Mouse (Mus musculus): ENCODE measurements around the gene Hcn1.

The Hcn1 gene

DNA sequence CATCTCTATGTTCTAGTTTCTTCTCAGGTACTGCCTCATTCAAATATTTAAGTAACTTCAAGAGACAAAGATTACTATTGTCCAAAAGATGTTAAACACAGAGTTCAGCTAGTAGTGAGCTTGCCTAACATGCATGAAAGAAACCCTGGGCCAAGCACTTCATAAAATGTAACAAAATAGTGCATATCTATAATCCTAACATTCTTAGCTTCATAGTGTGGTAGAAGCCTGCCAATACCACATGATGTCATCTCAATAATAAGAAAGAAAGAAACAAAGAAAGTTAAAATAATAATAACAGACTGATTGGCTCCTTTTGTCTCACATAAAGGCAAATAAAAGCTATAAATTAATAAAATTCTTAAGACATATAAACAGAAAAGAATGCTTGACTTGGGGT lies 103.5 kb downstream of the Hcn1 start:
- DNase-seq (ENCODE audit: low spot score), result no peak

DNA sequence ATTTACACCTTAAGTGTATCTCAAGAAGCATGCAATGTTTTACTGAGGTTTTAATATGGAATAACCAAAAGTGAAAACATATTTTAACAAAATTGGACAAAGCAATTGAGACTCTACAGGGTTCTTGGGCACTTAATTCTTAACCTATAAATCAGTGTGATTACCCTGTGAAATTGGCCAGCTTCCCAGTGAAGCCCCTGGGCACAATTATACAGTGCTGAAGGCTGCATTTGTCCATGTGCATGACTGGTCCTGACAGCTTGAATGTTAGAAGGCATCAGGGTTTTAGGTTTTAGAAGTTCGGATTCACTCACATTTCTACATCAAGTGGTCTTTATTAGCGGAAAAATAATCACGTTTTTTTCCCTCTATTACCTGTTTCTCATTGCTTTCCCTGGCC lies 103.9 kb downstream of the Hcn1 start:
- DNase-seq (ENCODE audit: low spot score), result no peak

DNA sequence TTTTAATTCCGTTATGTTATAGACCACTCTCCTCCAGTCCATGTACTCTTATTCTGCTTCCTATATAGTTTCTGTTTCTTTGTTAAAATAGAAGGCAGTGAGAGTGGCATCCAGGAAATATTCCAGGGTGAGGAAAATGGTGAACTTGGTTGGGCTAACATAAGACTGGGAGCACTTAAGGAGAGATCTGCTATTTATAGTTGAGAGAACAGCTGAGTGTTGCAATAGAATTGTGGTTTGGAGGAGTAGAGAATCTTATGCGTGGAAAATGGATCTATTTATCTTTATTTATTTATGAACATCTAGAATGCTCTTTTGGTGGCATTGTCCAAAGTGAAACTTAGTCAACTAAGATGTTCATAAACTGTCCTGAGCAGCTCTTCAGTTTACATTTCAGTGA lies 104.4 kb downstream of the Hcn1 start:
- DNase-seq (ENCODE audit: low spot score), result no peak

DNA sequence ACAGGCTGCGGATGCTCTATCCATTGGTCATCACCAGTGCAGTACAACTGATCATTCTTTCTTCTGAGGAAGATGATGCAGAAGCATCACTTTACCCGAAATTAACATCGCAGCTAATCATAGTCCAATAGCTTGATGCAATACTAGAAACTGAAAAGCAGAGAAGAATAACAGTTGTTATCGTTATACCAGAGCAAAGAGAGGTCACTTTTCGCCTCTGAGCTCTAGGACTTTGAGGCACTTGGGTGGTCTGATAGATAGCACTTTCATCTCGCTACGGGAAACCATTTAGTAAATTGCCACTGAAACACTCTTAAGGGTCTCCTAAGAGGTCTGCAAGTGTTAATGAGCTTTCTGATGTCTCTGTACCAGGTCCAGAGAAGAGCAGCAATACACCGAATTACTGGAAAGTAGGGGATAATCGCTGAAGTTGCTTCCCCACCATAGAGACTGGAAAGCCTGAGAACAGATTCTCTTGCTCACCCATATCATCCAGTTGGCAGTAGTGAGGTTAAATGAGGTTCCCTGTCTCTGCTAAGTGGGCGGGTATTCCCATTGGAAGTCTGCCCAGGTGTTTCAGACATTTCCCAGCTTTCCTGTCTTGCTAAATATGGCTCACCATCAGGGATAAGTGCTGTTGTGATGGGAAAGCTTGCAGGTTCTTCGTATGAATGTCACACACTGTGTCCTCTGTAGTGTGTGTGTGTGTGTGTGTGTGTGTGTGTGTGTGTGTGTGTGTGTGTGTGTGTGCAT lies 105.0 kb downstream of the Hcn1 start:
- peak; percentile 61 for DNase-seq (ENCODE audit: low spot score)

DNA sequence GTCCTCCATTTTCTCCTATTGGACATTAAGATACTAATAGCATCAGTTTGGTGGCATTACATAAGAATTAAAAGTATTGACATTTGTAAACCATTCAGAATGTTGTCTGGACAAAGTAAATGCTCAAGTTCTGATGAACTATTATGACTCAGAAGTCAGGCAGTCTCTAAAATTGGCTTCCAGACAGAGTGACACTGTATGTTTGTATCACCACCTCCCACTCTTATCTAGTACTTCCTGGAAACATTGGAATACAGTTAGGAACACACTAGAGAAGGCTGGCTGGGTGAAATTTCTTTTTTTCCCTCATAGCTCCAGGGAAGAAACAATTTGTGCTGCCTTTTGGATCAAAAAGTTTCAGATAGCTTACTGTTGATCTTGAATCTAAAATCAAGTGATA lies 108.7 kb downstream of the Hcn1 start:
- peak; percentile 12 for DNase-seq (ENCODE audit: low spot score)

DNA sequence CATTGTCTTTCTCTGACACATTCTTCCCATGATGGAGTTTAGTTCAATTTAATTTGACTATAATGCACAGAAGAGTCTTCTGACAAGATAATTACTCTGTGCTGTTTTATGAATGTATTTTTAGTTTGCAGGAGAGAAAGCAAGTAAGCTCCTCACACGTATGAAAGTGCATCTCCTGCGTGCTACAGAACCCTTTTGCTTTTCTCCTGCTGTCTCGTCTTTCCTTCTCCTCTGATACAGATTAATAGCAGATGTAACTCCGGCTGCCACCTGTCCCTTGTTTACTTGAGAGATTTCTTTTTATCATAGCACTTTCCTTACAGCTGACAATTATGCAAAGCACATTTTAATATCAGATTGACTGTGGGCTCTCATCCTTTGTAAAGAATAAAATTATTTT lies 120.0 kb downstream of the Hcn1 start:
- no peak for DNase-seq (ENCODE audit: low spot score)

DNA sequence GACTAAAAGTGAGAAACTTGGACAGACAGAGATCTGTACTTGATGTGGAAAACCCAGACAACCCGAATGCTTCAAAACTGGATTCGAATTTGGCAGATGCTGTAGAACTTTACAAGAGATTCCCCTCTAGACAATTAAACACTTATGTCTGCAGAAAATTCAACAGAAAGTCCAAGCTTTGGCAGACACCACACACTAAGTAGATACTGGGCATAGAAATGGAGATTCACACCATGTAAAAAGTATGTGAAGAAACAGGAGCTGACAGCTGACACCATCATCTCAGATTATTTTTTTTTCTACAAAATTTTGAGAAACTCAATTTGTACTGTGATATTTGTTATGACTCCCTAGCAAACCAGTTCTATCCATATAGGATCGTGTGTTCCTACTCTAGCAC lies 122.0 kb downstream of the Hcn1 start:
- no peak for DNase-seq (ENCODE audit: low spot score)

DNA sequence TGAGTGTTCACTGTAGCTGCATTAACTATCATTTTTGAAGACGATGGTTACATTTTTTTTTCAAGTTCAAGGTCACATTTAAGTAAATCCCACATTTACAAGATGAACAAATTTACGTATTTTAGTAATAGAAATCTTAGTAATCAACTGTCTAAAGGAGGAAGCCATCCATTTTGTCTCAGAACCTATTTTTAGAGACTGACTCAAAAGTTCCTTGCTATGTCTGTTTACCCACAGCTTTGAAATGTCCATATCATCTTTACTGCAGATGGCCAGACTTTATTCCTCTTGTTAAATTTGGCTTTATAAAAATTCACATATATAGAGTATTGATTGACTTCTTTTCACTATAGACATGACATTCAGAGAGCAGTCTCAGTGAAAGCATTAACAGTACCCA lies 126.3 kb downstream of the Hcn1 start:
- no peak for DNase-seq (ENCODE audit: low spot score)

DNA sequence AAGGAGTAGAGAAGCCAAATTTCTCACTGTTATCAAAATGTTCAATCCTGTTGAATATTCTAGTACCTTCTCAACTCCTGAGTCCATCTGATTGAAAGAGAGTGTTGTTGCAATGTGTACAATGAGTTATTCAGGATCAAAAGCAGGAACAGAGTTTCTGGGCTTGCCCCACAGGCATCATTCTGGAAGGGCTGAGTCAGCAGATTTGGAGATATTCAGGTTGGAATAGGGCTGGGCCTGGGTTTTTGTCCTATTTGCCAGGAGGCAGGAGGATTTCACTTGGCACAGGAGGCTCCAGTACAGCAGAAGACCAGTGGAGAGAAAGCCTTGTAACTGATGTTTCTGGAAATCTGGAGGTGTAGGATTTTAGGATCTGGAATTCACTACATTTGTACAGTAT lies 130.6 kb downstream of the Hcn1 start:
- DNase-seq (ENCODE audit: low spot score), result no peak

DNA sequence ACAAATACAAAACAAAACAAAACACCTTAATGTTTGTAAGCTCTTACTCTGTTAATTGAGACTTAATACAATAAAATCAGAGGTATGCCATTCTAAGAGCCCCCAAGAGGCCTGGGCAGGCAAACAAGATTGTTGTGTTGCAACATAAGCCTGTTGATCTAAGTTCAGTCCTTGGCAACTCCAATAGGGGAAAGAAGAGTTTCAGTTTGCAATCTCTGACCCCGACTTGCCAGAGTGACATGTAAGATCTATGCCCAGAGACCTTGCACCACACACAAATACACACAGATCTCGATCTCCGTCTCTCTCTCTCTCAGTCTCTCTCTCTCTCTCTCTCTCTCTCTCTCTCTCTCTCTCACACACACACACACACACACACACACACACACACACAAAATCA lies 142.3 kb downstream of the Hcn1 start:
- no peak for DNase-seq (ENCODE audit: low spot score)

DNA sequence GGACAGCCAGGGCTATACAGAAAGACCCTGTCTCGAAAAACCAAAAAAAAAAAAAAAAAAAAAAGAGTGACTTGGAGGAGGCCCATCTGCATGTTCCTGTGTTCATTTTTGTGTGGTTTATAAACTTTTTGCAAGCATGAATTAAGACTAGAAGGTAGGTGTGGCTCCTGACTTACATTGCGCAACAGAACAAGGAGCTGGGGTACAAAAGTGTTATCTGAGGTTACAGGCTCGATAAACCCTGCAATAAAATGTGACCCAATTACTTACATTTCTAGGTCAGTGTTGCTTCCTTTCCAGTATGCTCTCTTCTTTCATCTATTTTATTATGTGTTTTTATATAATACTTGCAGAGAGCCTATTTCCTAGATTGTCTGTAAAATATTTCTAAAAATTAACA lies 143.1 kb downstream of the Hcn1 start:
- no peak for DNase-seq (ENCODE audit: low spot score)

DNA sequence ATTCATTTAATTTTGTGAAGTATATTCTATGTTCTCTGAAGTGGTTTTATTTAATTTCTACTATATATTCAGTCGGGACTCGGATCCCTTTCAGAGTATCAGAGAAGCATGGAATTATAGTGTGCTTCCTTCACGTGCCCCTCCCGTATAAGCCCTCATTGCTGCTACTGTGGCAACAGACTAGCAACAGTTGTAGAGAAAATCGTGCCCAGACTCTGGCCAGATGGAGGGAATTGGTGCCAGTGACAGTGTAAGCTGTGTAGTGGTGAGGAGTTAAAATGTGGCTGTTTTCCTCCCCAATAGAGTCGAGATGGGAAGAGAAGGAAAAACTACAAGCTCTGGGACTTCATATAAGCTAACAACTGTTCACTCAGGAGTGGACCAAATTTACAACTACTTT lies 163.4 kb downstream of the Hcn1 start:
- no peak for DNase-seq (ENCODE audit: low spot score)

DNA sequence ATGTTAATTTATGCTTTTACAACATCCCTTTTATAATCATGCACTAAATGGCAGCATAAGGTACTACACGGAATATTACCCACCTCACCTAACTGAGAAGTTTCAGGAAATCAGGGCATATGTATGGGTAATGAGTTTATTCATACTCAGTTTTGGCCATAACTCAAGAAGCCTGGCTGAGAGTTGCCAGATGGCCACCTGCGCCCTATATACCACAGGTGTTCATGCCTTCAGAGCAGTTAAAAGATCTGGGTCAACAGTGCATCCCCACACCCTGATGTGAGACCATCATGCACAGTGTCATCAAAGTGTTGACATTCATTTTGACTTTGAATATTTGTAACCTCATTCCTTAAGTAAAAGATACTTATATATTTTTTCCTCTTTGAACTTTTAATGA lies 183.3 kb downstream of the Hcn1 start:
- DNase-seq (ENCODE audit: low spot score), result no peak

DNA sequence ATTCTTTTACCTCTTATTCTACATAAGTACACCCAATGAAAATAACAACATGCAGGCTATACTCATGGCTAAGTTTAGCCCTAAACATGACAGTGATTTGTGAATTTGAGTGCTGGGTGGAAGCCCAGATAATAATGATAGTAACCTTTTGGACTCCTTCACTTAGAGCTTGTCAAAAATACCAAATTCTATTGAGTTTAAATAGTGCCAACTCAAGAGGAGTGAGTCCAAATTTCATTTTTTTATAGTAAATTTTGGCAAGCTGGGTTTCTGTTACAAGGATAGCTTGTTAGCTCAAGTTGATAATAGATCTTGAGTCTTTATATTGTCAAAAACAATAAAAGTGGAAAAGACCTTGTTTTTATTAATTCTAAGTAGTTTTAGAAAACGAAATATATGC lies 190.7 kb downstream of the Hcn1 start:
- DNase-seq (ENCODE audit: low spot score), result no peak

DNA sequence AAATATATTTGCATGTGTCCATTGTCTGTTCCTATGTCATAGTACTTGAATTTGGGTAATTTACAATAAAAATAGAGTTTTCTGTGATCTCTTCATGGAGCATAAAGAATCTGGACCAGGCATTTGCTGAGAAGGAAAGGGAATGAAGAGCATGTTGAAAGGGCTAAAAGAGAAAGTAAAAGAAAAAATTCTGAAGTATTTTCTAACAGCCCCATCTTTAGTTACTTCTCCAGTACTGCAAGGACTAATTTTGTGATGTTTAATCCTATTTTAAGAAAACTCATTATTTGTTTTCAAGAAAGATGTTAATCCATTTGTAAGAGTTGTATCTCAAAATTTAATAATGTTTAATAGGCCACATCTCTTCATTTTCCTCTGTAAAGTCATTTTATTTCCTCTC lies 198.9 kb downstream of the Hcn1 start:
- DNase-seq (ENCODE audit: low spot score), result no peak

DNA sequence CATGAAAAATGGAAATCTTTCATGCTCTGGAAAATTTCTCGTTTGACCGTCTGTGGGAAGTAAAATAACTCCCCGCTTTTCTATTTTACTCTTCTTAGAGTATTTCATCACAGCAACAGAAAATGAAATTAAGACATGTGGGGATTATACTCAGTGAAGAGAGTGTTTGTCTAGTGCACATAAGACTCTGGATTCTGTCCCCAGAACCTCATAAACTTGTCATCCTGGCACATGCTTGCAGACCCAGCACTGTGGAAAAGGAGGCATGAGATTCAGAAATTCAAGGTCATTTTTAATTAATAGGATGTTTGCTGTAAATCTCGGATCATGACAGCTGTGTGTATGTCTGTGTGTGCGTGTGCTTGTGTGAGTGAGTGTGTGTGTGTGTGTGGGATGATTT lies 225.5 kb downstream of the Hcn1 start:
- no peak for DNase-seq (ENCODE audit: low spot score)

DNA sequence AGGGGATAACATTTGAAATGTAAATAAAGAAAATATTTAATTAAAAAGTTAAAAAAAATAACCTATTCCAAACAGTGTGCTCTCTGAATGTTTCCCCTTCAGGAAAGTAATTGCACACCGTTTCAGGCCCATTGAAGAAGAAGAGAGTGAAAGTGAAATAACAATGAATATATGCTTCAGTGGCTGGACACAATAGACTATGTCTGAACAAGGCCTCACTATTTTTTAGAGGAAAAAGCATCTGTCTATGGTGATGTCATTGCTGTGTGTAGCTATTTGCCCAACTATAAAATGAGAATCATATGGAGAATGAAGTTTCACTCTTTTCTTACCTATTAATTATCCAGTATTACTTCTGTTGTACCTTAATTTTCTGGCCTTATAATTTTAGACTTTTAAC lies 234.5 kb downstream of the Hcn1 start:
- no peak for DNase-seq (ENCODE audit: low spot score)

DNA sequence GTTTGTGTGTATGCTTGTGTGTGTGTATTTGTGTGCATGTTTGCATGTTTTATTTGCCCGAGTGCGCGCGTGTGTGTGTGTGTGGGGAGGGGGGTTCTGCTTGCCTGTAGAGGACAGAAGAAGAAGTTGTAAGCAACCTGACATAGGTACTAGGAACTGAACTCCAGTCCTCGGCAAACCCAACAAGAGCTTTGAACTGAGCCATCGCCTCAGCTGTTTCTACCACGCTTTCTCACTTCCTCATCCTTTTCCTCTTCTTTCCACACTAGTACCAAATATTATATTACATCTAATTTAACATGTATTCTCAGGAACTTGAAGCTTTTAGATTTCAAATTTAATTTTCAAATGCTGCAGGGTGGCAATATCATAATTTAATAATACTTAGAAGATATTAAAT lies 236.1 kb downstream of the Hcn1 start:
- DNase-seq (ENCODE audit: low spot score), result no peak

DNA sequence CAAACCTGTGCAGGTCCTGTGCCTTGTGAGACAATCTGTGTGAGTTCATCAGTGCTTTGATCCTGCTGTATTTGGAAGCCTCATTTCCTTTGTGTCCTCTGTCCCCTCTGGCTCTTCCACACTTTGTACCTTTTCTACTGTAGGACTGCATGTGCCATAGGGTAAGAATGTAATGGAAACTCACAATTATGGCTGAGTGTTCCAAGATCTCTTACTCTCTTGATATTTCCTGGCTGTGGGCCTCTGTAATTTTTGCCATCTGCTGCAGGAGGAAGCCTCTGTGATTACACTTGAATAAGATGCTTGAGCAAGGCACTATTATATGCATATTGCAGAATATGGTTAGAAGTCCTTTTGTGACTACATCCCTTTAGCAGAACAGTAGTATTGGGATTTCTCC lies 240.2 kb downstream of the Hcn1 start:
- no peak for DNase-seq (ENCODE audit: low spot score)

DNA sequence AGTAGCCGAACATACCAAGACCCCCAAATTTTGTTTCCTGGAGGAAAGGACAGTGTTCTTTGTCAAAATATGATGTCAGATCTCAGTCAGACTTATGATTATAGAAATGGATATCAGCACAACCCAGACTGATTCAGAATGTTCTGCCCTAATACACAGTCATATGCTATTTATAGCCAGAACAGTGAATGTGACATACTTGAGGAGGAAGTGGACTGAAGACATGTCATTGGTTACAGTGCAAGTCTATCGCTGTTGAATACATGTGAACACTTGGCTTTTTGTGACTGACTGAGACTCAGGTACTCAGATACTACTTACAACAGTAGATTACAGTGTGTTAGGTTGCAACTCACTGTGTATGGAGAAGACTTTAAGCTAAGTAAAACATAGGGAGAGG lies 245.2 kb downstream of the Hcn1 start:
- DNase-seq (ENCODE audit: low spot score), result no peak

DNA sequence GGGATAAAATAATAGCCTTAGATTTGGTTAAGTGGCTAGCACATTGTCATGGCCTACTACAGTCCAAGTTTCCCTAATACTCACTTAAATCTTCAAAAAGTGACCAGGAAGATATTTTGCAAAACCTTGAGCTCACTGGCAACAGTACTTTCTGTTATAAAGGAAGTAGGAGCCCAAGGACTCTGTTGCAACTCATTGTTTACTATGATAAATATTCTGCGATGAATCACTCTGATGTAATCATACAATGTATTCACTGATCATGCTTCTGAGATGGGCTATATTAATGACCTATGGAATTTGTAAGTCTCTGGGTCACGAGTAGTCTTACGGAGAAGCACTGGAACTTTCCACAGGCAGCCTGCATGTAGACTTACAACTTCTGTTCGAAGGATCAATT lies 246.6 kb downstream of the Hcn1 start:
- DNase-seq (ENCODE audit: low spot score), result no peak

DNA sequence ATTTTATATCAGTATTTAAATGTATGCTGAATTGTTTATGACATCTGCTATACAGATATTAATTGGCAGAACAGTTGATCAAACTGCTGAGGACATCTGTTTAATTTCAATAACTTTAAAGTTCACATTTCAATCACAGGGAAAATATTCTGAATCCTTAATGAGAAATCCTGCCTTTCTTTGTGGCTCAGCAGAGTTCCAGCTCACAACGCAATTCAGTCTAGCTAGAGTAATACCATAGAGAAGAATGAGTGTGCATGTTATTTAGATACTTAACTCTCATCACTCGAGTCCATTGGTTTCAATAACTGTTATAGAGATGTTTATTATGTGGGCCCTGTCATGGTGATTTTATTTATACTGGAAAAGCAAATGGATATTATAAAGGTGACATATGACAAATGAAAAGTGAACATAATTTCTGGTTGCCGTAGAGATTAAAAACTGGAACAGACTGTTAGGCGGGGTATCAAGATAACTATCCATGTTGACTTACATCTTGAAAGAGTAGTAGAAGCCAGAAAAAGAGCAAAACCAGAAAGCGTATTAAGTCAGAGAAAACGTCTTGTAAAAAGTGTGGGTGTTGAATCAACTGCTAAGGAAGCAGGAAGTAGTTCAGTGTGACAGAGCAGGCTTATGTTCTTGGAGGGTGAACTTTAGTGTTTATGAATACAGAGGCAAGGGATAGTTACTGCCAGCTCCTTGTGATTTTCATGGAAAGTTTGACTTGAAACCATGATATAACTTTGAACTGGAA lies 250.0 kb downstream of the Hcn1 start:
- DNase-seq (ENCODE audit: low spot score), result no peak

DNA sequence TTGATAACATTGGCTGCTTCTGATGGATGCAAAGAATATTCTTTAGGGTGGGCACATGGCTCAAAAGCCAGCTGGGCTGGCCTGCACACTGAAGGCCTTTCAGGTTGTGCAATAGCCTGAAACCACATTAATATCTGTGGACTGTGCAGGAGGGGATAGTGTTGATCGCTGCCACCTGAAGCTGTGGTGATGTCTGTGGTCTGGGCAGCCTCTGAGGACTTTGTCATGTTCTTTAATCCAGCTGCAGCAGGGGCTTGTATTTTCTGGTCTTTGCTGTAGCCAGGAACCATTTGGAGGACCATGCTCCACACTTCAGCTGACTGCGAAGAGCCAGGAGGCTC lies 250.6 kb downstream of the Hcn1 start:
- DNase-seq (ENCODE audit: low spot score), result no peak

DNA sequence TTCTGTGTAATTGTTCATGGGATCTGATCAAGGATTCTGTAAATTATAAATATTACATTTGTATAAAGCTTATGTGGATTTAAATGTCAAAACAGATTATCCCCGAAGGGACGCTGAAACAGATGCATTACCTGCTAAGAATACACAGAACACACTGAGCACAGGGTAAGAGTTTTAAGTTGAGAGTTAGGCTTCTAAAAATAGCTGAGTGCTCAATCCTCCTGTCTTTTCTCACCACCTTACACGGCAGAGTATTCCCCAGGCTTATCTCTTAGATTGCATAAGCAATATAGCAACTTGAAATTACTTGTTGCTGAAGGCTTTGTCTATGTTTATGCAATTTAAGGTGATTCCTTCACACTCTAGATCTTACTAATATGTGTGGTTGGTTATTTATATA lies 256.3 kb downstream of the Hcn1 start:
- DNase-seq (ENCODE audit: low spot score), result no peak

All from lung, postnatal 25 days (tissue).